Mouse (Mus musculus) heart, embryonic 15.5 days (tissue): ENCODE measurements at regions not wholly inside any gene's neighbourhood (a gene's known extent, or its start where the extent isn't known, plus 50 kb on each side); places are given as distances from the start of the nearest gene placed in this dataset.

Source experiments
- ATAC-seq: fragments of 200-750 bp; cut with Nextera tagmentation; replicated peaks from 2 replicates; pipeline ENCODE4 v1.8.0; 2017; ENCODE audit warnings: low read depth, moderate TSS enrichment; ENCODE audit not compliant: insufficient number of reproducible peaks, insufficient read depth, low FRiP score
- H3K27ac ChIP-seq: fragments of 300-500 bp; sonication (generic); 2 replicates; pipeline ENCODE4 v1.5.1; 2015; ENCODE audit warnings: mild to moderate bottlenecking, inconsistent platforms
- H3K27me3 ChIP-seq: fragments of 300-500 bp; sonication (generic); 2 replicates; pipeline ENCODE4 v1.6.1; 2015; ENCODE audit warnings: inconsistent platforms
- H3K36me3 ChIP-seq: fragments of 300-500 bp; sonication (generic); 2 replicates; pipeline ENCODE4 v1.6.1; 2015; ENCODE audit warnings: mild to moderate bottlenecking, inconsistent platforms
- H3K4me1 ChIP-seq: fragments of 300-500 bp; sonication (generic); replicated peaks from 2 replicates; pipeline ENCODE4 v1.6.1; 2015; ENCODE audit warnings: inconsistent platforms
- H3K4me2 ChIP-seq: fragments of 300-500 bp; sonication (generic); 2 replicates; pipeline ENCODE4 v1.6.1; 2015; ENCODE audit warnings: inconsistent platforms, mild to moderate bottlenecking, moderate library complexity
- H3K4me3 ChIP-seq: fragments of 300-500 bp; sonication (generic); 2 replicates; pipeline ENCODE4 v1.5.1; 2015; ENCODE audit warnings: mild to moderate bottlenecking, inconsistent platforms
- H3K9ac ChIP-seq: fragments of 300-500 bp; sonication (generic); 2 replicates; pipeline ENCODE4 v1.6.1; 2015; ENCODE audit warnings: mild to moderate bottlenecking, inconsistent platforms
- H3K9me3 ChIP-seq: fragments of 300-500 bp; sonication (generic); replicated peaks from 2 replicates; pipeline ENCODE4 v1.6.1; 2016; ENCODE audit warnings: inconsistent platforms
- WGBS: fragments of 180-500 bp; shearing (Covaris S2); methylation state at CpG from one replicate; pipeline ENCODE4 v1.1.7; 2015; ENCODE audit warnings: mixed read lengths; 5-methylcytosine and 5-hydroxymethylcytosine counted together

DNA sequence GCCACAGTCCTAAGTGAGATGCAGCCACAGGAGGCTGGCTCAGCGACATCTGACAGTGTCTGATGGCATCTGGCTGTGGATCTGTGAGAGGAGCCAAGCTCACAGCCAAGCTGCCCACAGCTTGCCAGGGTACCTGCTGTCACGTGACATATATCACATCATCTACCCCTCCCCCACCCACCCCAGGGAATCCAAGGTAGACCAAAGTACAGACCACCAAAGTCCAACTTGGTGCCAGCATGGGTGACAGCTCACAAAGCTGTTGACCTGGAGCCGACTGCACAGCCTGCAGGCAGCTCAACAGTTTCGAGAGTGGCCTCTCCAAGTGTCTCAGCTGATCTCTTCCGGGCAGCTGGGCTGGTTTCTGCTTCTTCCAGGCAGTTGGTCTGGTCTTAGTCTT is 119.6 kb upstream of the Tmem189 start:
- Histone ChIP-seq H3K9me3 (no peaks in the 10 kb centered on the region), H3K4me2 (no peak overlapping the region), H3K36me3 (no peaks in the 10 kb centered on the region), H3K9ac (no peak overlapping the region), H3K4me3 (no peak overlapping the region), H3K27me3 (no peaks in the 10 kb centered on the region), H3K27ac (no peak overlapping the region), H3K4me1 (peaks cover 25% of the 10 kb centered on the region)
- 86% methylated on average over 5 of the region's 5 CpGs for WGBS
- no peak for ATAC-seq

DNA sequence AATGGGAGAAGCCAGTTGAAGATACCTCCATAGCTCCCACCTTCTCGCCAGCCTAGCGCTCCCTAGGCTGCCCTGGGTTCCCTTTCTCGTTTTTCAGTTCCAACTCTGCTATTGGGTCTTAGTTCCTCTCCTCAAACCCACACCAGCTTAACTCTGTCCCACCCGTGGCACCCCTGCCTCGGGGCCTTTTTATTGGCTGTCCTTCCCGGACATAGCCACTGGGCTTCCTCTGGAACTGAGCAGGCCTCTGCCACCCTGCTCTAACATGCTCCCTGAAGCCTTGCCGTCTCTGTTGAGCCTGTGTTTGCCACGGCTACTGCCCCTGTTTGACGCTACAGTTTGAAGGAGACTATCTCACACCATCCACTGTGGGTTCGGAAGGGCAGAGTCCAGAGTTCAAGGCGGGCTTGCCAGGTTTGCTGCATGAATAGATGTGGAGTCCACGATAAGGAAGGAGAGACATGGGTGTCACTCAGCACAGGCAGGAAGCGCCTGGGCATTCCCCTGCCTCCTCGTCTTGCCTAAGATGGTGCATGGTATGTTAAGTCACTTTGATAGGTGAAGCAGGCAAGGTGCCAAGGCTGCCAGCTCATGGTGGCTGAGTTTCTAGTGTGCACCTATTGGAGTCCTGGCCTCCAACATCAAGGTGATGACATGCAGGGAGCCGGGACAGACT is 116.1 kb upstream of the Tmem189 start:
- 64% methylated on average over 15 of the region's 15 CpGs for WGBS
- no peaks in the 10 kb centered on the region for H3K9me3 ChIP-seq
- ATAC-seq, result no peak
- peak overlapping the region; percentile 56 for H3K27ac ChIP-seq
- H3K36me3 ChIP-seq, result no peaks in the 10 kb centered on the region
- H3K4me3 ChIP-seq, result no peak overlapping the region
- H3K9ac ChIP-seq, result no peak overlapping the region
- H3K4me1 ChIP-seq, result peaks cover 34% of the 10 kb centered on the region
- H3K27me3 ChIP-seq, result no peaks in the 10 kb centered on the region
- H3K4me2 ChIP-seq, result no peak overlapping the region

DNA sequence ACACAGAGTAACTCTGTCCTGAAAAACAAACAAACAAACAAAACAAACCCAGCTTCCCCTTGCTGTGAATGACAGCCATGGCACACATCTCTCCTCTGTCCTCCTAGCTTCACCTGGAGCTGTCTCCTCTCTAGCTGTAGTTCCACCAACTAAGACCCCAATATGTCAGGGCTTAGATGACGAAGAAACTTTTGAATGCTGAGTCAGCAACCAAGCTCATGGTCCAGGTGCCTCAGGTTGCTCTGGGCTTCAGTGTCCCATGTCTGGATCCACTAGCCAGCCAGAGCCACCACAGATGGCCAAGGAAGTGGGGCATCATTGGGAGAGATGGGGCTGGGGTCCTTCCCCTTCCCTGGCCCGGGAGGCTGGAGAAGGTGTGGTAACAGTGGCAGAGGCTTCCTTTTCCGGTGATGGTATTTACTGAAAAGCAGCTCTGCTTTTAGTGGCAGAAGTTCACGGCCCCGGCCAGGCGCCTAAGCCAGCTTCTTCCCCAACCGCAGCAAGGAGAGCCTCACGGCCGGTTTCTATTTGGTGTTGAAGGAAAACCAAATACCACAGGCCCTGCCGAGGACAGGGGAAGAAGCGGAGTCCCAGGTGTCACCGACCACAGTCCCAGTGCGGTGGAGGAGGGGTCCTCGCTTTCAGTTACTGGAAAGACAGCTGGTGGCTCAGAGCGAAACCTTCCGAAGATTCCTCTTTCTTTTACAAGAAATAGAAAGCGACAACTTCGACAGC is 115.0 kb upstream of the Tmem189 start:
- Histone ChIP-seq H3K4me1 (peaks cover 41% of the 10 kb centered on the region), H3K9ac (0 out of 2 replicates have a peak overlapping the region, but pooled peaks have one; percentile 19), H3K27me3 (no peaks in the 10 kb centered on the region), H3K27ac (peak overlapping the region; percentile 56; the same call in 1 of the 2 replicates), H3K36me3 (no peaks in the 10 kb centered on the region), H3K4me2 (no peak overlapping the region; the same call in 1 of the 2 replicates), H3K9me3 (no peaks in the 10 kb centered on the region), H3K4me3 (no peak overlapping the region)
- ATAC-seq, result no peak
- WGBS, result 47% methylated on average over 18 of the region's 18 CpGs

DNA sequence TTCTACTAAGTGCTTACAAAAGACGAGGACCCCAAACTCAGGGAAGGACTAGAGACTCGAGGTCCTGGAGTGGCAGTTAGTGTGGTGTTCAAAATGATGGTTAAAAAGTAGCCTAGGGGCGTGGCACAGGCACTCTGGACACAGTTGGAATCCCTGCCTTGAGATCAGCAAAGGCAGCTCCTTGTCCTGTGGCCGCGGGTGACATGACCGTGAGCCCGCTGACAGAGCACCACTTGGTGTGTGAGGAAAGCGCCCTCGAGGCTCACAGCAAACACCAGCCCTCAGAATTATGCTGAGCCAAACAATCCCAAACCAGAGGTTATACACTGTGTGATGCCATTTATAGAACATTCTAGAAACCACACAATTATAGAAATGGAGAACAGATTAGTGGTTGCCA is 112.9 kb upstream of the Tmem189 start:
- Histone ChIP-seq H3K9me3 (no peaks in the 10 kb centered on the region), H3K27me3 (no peaks in the 10 kb centered on the region), H3K4me3 (no peak overlapping the region), H3K27ac (0 out of 2 replicates have a peak overlapping the region, but pooled peaks have one; percentile 3), H3K36me3 (no peaks in the 10 kb centered on the region), H3K4me1 (peaks cover 48% of the 10 kb centered on the region), H3K4me2 (no peak overlapping the region), H3K9ac (no peak overlapping the region)
- WGBS, result 83% methylated on average over 9 of the region's 9 CpGs
- ATAC-seq, result no peak

DNA sequence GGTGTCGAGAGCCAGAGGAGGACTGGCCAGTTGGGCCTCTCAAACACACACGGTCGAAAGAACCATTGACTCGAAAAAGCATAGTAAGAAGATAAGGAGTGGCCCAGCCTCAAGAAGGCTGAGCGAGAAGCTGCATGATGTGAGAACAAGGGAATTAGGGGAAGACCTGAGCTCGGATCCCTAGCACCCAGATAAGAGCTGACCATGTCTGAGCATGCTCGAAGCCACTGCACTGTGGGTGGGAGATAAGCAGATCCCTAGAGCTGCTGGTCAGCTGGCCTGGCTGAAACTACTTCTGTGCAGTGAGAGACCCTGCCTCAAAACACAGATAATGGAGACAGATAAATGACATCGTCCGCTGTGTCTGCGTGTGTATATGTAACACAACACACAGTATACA is 111.8 kb upstream of the Tmem189 start:
- Histone ChIP-seq H3K27me3 (no peaks in the 10 kb centered on the region), H3K4me3 (no peak overlapping the region), H3K36me3 (no peaks in the 10 kb centered on the region), H3K9me3 (no peaks in the 10 kb centered on the region), H3K4me2 (no peak overlapping the region), H3K27ac (peak overlapping the region; percentile 80), H3K4me1 (peaks cover 41% of the 10 kb centered on the region), H3K9ac (no peak overlapping the region)
- no peak for ATAC-seq
- WGBS, result 55% methylated on average over 10 of the region's 10 CpGs

DNA sequence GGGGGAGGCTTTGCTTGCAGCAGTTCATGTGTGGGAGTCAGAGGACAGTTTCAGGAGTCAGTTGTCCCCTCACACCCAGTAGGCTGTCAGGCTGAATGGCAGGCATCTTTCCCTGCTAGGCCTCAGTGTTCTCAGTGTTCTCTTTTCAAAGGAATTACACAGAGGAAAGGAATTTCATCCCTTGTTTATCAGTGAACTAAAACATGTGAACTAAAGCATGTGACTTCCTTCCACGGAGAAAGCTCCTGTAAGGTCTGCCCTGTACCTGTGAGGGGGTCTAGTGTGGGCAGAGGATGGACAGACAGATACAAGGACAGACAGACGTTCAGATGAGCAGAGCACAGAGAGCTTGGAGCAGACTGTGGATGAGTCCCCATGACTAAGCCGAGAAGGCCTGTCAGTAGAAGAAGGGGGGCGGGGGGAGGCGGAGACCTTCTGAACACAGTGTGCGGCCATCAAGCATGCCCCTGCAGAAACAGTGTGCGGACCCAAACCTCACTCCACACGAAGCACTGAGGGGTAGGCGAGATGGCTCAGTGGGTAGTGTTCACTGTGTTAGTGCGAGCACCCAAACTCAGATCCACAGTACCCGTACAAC is 111.1 kb upstream of the Tmem189 start:
- H3K27ac ChIP-seq, result peak overlapping the region; percentile 80
- WGBS, result 49% methylated on average over 11 of the region's 11 CpGs
- H3K27me3 ChIP-seq, result no peaks in the 10 kb centered on the region
- peak; percentile 64 for ATAC-seq
- H3K9me3 ChIP-seq, result no peaks in the 10 kb centered on the region
- H3K9ac ChIP-seq, result no peak overlapping the region
- no peak overlapping the region for H3K4me3 ChIP-seq
- peaks cover 35% of the 10 kb centered on the region for H3K4me1 ChIP-seq
- H3K36me3 ChIP-seq, result no peaks in the 10 kb centered on the region
- no peak overlapping the region for H3K4me2 ChIP-seq

DNA sequence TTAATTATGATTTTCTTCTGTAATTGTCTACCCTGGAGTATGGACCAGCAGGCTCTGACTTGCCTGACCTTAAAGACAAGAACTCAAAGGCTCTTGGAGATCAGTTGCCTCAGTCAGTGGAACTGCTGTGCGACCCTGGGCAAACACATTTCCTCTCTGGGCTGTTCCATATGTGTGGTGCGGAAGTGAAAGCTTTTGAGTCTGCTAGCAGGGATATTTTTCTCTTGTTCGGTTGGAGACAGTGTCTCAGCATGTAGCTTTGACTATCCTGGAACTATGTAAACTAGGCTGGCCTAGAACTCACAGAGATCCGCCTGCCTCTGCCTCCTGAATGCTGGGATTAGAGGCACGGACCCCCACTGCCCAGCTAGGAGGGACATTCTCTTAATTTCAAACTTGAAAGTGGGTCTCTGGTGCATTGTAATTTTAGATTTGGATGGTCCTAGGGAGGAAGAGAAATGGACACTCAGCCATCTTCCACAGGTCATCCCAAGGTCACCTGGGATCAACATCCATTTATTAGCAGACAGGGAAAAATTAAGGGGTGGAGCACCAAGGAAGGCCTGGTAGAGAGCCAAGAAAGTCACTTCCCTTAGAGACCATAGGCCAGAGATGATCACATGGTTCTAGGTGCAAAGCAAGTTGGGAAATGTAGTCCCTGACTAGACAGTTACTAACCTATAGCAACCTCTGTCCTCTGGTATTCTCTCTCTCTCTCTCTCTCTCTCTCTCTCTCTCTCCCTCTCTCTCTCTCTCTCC is 110.2 kb upstream of the Tmem189 start:
- ATAC-seq, result peak; percentile 77
- no peaks in the 10 kb centered on the region for H3K27me3 ChIP-seq
- peak overlapping the region; percentile 80 for H3K27ac ChIP-seq
- no peak overlapping the region for H3K9ac ChIP-seq
- WGBS, result 90% methylated on average over 5 of the region's 5 CpGs
- H3K4me3 ChIP-seq, result no peak overlapping the region
- H3K36me3 ChIP-seq, result no peaks in the 10 kb centered on the region
- no peak overlapping the region for H3K4me2 ChIP-seq
- no peaks in the 10 kb centered on the region for H3K9me3 ChIP-seq
- H3K4me1 ChIP-seq, result peaks cover 26% of the 10 kb centered on the region

DNA sequence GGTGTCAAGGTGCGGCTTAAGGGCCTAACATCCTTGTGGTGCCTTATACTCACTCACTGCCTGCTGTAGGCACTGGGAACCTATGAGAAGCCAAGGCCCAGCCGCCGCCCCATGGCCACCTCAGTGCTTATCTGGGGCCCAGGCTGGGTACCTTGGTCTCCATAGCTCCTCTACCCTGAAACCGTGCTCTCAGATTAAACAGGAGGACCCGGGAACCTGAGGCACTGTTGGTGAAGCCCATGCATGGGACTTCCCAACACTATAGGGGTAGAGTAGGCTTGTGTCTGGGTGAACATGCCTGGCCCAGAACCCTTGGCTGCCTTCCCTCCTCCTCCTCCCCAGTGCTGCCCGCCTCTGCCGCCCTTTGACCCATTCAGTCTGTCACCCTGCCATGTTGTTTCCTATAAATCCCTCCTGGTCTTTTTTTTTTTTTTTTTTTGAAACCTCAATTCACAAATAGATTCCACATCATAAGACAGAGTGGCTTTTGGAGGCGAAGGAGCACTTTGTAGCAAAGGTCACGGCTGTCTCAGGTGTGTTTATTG is 109.4 kb upstream of the Tmem189 start:
- ATAC-seq, result no peak
- Histone ChIP-seq H3K9me3 (no peaks in the 10 kb centered on the region), H3K36me3 (no peaks in the 10 kb centered on the region), H3K27me3 (no peaks in the 10 kb centered on the region), H3K27ac (no peak overlapping the region), H3K4me3 (no peak overlapping the region), H3K9ac (no peak overlapping the region), H3K4me1 (peaks cover 22% of the 10 kb centered on the region), H3K4me2 (no peak overlapping the region)
- WGBS, result 93% methylated on average over 9 of the region's 9 CpGs

DNA sequence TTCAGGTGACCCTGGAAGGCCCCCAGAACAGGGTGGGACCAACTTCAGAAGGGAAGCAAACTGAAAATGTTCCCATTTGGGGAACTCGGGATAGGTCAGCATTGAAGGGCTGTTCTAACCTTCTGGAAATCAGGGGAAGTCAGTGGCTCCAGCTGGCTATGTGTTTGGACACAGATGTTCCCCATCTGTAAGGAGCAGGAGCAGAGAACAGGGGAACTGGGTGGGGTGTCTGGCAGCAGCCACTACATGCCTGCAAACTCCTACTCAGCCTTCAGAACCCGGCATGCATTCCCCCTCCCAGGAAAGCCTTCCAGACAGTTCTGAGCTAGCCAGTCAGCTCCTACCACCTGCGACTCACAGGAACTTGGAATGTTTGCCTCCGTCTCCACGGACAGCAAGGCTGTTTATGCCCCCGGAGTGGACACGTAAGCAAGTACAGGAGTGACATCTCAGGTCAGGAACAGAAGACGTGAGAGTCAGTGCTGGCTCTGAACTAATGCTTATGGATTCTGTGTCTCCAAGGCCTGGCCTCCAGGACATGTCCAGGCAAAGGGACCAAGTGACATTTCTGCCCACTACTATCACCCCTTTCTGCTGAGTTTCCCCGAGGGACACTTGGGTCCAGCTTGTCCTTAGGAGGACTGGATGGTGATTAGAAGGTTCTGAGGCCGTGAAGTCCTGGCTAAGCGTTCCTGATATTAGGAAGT is 108.6 kb upstream of the Tmem189 start:
- H3K27ac ChIP-seq, result 0 out of 2 replicates have a peak overlapping the region, but pooled peaks have one; percentile 29
- 75% methylated on average over 11 of the region's 11 CpGs for WGBS
- no peak for ATAC-seq

DNA sequence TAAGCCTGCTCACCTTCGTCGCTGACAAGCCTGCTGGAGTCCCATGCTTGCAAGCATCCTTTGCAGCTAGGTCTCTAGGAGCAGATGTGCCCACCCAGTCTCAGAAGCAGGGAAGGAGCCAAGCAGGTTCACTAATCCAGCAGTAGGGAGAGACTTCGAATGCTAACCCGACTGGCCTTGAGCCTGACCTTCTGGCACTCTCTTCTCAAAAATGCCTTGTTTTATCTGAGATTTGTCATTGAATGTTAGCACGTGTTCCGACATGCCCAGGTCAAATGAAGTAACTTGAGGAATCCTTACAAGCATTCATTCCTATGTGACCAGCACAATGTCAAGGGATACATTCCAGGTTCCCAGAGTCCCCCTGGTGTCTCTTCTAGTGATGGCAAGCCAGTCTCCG is 105.9 kb upstream of the Tmem189 start:
- H3K4me3 ChIP-seq, result no peak overlapping the region
- no peaks in the 10 kb centered on the region for H3K27me3 ChIP-seq
- no peak overlapping the region for H3K9ac ChIP-seq
- no peak for ATAC-seq
- WGBS, result 74% methylated on average over 7 of the region's 7 CpGs
- H3K9me3 ChIP-seq, result no peaks in the 10 kb centered on the region
- no peak overlapping the region for H3K4me2 ChIP-seq
- peaks cover 14% of the 10 kb centered on the region for H3K4me1 ChIP-seq
- H3K36me3 ChIP-seq, result no peaks in the 10 kb centered on the region
- H3K27ac ChIP-seq, result no peak overlapping the region

More for the DNA sequence above, 108.6 kb upstream of the Tmem189 start:
- Histone ChIP-seq H3K9me3 (no peaks in the 10 kb centered on the region), H3K4me2 (no peak overlapping the region), H3K4me3 (no peak overlapping the region), H3K4me1 (peaks cover 22% of the 10 kb centered on the region), H3K27me3 (no peaks in the 10 kb centered on the region), H3K9ac (no peak overlapping the region), H3K36me3 (no peaks in the 10 kb centered on the region)
